Mouse (Mus musculus) lung, postnatal 0 days (tissue): ENCODE results near the gene Kctd13.

Experiments used
- CTCF ChIP-seq: IDR thresholded peaks from 2 replicates; pipeline ENCODE4 v1.5.1; 2016; ENCODE audit warnings: antibody characterized with exemption, mild to moderate bottlenecking
- EP300 ChIP-seq: IDR thresholded peaks from 2 replicates; pipeline ENCODE4 v1.6.1; 2016; ENCODE audit warnings: antibody characterized with exemption, mild to moderate bottlenecking, control low read depth

- TF ChIP-seq CTCF (no peak), EP300 (no peak)
Measured at GRCm38 (mm10) chr7:126978841-126979240, 50.2 kb downstream of the Kctd13 start.
